Mouse (Mus musculus) heart, embryonic 11.5 days (tissue): ENCODE measurements at regions not wholly inside any gene's neighbourhood (a gene's known extent, or its start where the extent isn't known, plus 50 kb on each side); places are given as distances from the start of the nearest gene placed in this dataset.

Source experiments
- ATAC-seq: fragments of 200-750 bp; cut with Nextera tagmentation; replicated peaks from 2 replicates; pipeline ENCODE4 v1.8.0; 2017; ENCODE audit warnings: moderate library complexity; ENCODE audit not compliant: insufficient number of reproducible peaks, low FRiP score, low TSS enrichment
- H3K27ac ChIP-seq: fragments of 300-500 bp; sonication (generic); 2 replicates; pipeline ENCODE4 v1.5.1; 2014; ENCODE audit warnings: mild to moderate bottlenecking, low read depth, low read length
- H3K27me3 ChIP-seq: fragments of 300-500 bp; sonication (generic); 2 replicates; pipeline ENCODE4 v1.6.1; 2014; ENCODE audit warnings: mild to moderate bottlenecking, low read length, mixed read lengths; ENCODE audit not compliant: control insufficient read depth, insufficient read depth
- H3K36me3 ChIP-seq: fragments of 300-500 bp; sonication (generic); 2 replicates; pipeline ENCODE4 v1.6.1; 2014; ENCODE audit warnings: mild to moderate bottlenecking, low read length, moderate library complexity, mixed read lengths; ENCODE audit not compliant: control insufficient read depth, insufficient read depth
- H3K4me1 ChIP-seq: fragments of 300-500 bp; sonication (generic); 2 replicates; pipeline ENCODE4 v1.6.1; 2014; ENCODE audit warnings: low read length; ENCODE audit not compliant: control insufficient read depth, insufficient read depth
- H3K4me2 ChIP-seq: fragments of 300-500 bp; sonication (generic); 2 replicates; pipeline ENCODE4 v1.6.1; 2014; ENCODE audit warnings: mild to moderate bottlenecking, moderate library complexity
- H3K4me3 ChIP-seq: fragments of 300-500 bp; sonication (generic); 2 replicates; pipeline ENCODE4 v1.5.1; 2014; ENCODE audit warnings: low read depth, low read length
- H3K9ac ChIP-seq: fragments of 300-500 bp; sonication (generic); 2 replicates; pipeline ENCODE4 v1.6.1; 2014; ENCODE audit warnings: mild to moderate bottlenecking, low read depth, low read length, moderate library complexity
- H3K9me3 ChIP-seq: fragments of 300-500 bp; sonication (generic); replicated peaks from 2 replicates; pipeline ENCODE4 v1.6.1; 2016; ENCODE audit warnings: low read length; ENCODE audit not compliant: control insufficient read depth
- WGBS: fragments of 180-500 bp; shearing (Covaris S2); extraction: QIAGEN DNeasy Blood & Tissue Kit; methylation state at CpG from one replicate; pipeline ENCODE4 v1.1.7; 2014; ENCODE audit not compliant: insufficient replicate concordance; 5-methylcytosine and 5-hydroxymethylcytosine counted together

- H3K27me3 ChIP-seq: 0 out of 2 replicates have a peak, but pooled peaks cover 3% of the 10 kb centered on the region
- no peaks in the 10 kb centered on the region for H3K9me3 ChIP-seq
- H3K4me1 ChIP-seq: peaks cover 10% of the 10 kb centered on the region
- no peak for ATAC-seq
- whole genome bisulfite sequencing: 88% methylated on average over 4 of the region's 4 CpGs
- H3K36me3 ChIP-seq: no peaks in the 10 kb centered on the region
- no peak overlapping the region for H3K9ac ChIP-seq
- no peak overlapping the region for H3K4me2 ChIP-seq
- H3K27ac ChIP-seq: no peak overlapping the region
- no peak overlapping the region for H3K4me3 ChIP-seq
Observed at GRCm38 (mm10) chr3:9349822-9350221, 260.1 kb downstream of the Zfp704 start.

GRCm38 (mm10) chr3:9347446-9347860 lies 262.4 kb downstream of the Zfp704 start:
- peak; percentile 68 for ATAC-seq
- Histone ChIP-seq H3K4me2 (peak overlapping the region; percentile 86), H3K4me1 (peaks cover 10% of the 10 kb centered on the region), H3K9me3 (no peaks in the 10 kb centered on the region), H3K27ac (peak overlapping the region; percentile 29; the same call in 1 of the 2 replicates), H3K4me3 (peak overlapping the region; percentile 56), H3K27me3 (0 out of 2 replicates have a peak, but pooled peaks cover 3% of the 10 kb centered on the region), H3K36me3 (no peaks in the 10 kb centered on the region), H3K9ac (peak overlapping the region; percentile 69)
- WGBS: 2% methylated on average over 15 of the region's 15 CpGs

GRCm38 (mm10) chr3:9346857-9347445 lies 262.9 kb downstream of the Zfp704 start:
- Histone ChIP-seq H3K4me2 (peak overlapping the region; percentile 86), H3K4me1 (peaks cover 10% of the 10 kb centered on the region), H3K36me3 (no peaks in the 10 kb centered on the region), H3K9ac (peak overlapping the region; percentile 69), H3K27me3 (0 out of 2 replicates have a peak, but pooled peaks cover 3% of the 10 kb centered on the region), H3K27ac (peak overlapping the region; percentile 29; the same call in 1 of the 2 replicates), H3K9me3 (no peaks in the 10 kb centered on the region), H3K4me3 (peak overlapping the region; percentile 56)
- under 1% methylated on average over 27 of the region's 27 CpGs for WGBS
- ATAC-seq: peak; percentile 72

DNA sequence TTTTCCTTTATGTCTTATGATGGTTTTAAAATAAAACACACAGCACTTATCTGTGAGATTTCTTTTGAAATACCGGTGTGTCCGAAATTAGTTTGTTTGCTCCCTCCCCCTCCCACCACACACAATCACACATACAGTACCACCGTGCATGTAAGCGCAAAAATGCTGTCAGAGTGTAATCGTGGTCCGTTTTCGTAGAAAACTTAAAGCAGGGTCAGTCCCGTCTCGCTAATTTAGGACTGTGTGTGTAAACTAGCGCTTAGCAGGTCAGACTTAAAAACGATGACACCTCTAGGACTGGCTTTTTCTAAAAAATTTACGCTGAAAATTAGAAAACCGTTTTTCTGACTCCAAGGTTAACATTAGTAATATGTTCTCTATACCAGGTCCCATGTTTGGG lies 263.5 kb downstream of the Zfp704 start:
- Histone ChIP-seq H3K27ac (no peak overlapping the region), H3K4me1 (peaks cover 11% of the 10 kb centered on the region), H3K9me3 (no peaks in the 10 kb centered on the region), H3K4me3 (peak overlapping the region; percentile 56), H3K9ac (peak overlapping the region; percentile 69), H3K36me3 (no peaks in the 10 kb centered on the region), H3K27me3 (0 out of 2 replicates have a peak, but pooled peaks cover 3% of the 10 kb centered on the region), H3K4me2 (peak overlapping the region; percentile 86)
- ATAC-seq: no peak
- WGBS: 3% methylated on average over 13 of the region's 13 CpGs

DNA sequence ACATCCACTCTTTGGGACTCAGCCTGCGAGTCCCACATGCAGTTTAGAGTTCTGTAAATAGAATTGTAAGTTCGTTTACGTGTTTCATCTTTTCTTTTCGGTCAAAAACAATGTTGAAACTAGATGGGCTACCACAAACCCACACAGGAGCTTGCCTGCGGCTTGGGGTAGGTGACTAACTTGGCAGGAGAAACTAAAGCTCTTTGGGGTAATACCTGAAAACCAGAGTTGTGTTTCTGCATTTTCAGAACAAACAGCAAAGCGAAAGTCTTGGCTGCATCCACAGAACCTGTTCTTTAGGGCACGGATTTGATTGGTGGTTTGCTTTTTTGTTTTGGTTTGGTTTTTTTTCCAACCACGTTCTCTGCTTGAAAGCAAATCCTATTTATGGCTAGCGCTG lies 264.0 kb downstream of the Zfp704 start:
- Histone ChIP-seq H3K9ac (no peak overlapping the region), H3K27ac (no peak overlapping the region), H3K36me3 (no peaks in the 10 kb centered on the region), H3K4me2 (peak overlapping the region; percentile 86), H3K4me3 (peak overlapping the region; percentile 56; the same call in 1 of the 2 replicates), H3K4me1 (peaks cover 13% of the 10 kb centered on the region), H3K9me3 (no peaks in the 10 kb centered on the region), H3K27me3 (0 out of 2 replicates have a peak, but pooled peaks cover 3% of the 10 kb centered on the region)
- 30% methylated on average over 9 of the region's 9 CpGs for WGBS
- no peak for ATAC-seq

GRCm38 (mm10) chr3:9343586-9343985 lies 266.3 kb downstream of the Zfp704 start:
- Histone ChIP-seq H3K4me3 (no peak overlapping the region), H3K9me3 (no peaks in the 10 kb centered on the region), H3K4me1 (peaks cover 15% of the 10 kb centered on the region), H3K27ac (0 out of 2 replicates have a peak overlapping the region, but pooled peaks have one; percentile 23), H3K36me3 (no peaks in the 10 kb centered on the region), H3K9ac (no peak overlapping the region), H3K4me2 (peak overlapping the region; percentile 15; the same call in 1 of the 2 replicates), H3K27me3 (0 out of 2 replicates have a peak, but pooled peaks cover 3% of the 10 kb centered on the region)
- ATAC-seq: no peak
- 2% methylated on average over 4 of the region's 4 CpGs for WGBS

GRCm38 (mm10) chr3:9342167-9342566 lies 267.7 kb downstream of the Zfp704 start:
- H3K36me3 ChIP-seq: no peaks in the 10 kb centered on the region
- 0 out of 2 replicates have a peak, but pooled peaks cover 3% of the 10 kb centered on the region for H3K27me3 ChIP-seq
- no peak overlapping the region for H3K4me3 ChIP-seq
- no peaks in the 10 kb centered on the region for H3K9me3 ChIP-seq
- peaks cover 10% of the 10 kb centered on the region; the same call in 1 of the 2 replicates for H3K4me1 ChIP-seq
- no peak overlapping the region for H3K4me2 ChIP-seq
- no peak for ATAC-seq
- no peak overlapping the region for H3K9ac ChIP-seq
- WGBS: 70% methylated on average over 3 of the region's 3 CpGs
- H3K27ac ChIP-seq: no peak overlapping the region

DNA sequence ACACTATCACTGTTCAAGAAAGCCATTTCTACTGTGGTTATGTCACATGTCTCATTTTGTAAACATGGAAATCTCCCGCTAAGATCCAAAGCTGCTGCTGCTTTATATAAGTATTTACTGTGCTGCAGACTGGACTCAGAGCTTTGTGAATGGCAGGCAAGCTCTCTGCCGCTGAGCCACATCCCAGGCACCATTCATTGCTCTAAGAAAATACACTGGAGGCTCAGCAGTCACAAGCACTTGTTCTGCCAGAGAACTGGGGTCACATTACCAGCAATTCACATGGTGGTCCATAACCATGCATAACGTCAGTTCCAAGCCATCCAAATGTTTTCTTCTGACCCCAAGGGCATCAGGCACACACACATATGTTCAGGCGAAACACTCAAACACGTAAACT lies 268.2 kb downstream of the Zfp704 start:
- no peak overlapping the region for H3K27ac ChIP-seq

More for the DNA sequence above, 268.2 kb downstream of the Zfp704 start:
- no peaks in the 10 kb centered on the region for H3K9me3 ChIP-seq
- no peak for ATAC-seq
- peaks cover 10% of the 10 kb centered on the region; the same call in 1 of the 2 replicates for H3K4me1 ChIP-seq
- no peak overlapping the region for H3K4me2 ChIP-seq
- no peaks in the 10 kb centered on the region for H3K36me3 ChIP-seq
- 62% methylated on average over 5 of the region's 5 CpGs for WGBS
- H3K9ac ChIP-seq: no peak overlapping the region
- H3K4me3 ChIP-seq: no peak overlapping the region
- H3K27me3 ChIP-seq: 0 out of 2 replicates have a peak, but pooled peaks cover 3% of the 10 kb centered on the region
